Mouse (Mus musculus): ENCODE data around the gene Ccdc183.

The Ccdc183 gene

DNA sequence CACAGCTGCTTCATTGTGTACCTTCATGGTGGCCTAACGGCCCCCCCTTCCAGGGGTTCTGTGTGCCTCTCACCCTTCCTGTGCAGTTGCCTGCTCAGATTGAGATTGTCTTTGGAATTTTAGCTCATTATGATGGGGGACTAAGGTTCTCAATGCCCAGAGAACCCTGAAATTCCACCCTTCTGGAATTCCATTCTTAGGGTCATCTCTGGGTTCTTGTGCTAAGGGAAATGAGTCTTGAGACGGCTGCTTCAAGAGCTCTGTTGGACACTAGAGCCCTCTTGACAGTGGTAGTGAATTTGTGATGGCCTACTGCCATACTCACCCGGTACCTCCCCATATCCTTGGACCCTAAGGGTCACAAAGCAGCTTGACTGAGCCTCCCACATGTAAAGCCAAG lies at the start of gene Ccdc183:
Gene Ccdc183, minus strand, starts transcription at position 101 of the 400 bp plus-strand sequence.
- no peak for DNase-seq (ENCODE audit: low spot score)

DNA sequence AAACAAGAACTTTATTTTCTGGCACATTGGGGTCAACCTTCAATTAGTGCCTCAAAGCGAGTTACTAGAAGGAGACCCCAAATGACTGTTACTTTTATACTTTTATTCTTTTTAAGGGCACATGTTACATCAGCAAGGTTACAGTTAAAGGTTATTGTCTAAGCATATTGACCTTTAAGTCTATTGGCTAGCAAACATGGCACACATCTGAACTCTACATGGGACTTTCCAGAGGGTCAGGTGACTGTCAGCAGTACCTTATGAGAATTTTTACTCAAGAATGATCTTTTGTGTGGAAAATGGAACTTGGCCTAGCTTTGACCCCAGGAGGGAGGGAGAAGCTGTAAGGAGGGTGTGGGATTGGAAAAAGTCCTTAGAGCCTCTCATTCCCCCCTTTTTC lies 49.0 kb upstream of the Ccdc183 start:
- no peak for DNase-seq (ENCODE audit: low spot score)

DNA sequence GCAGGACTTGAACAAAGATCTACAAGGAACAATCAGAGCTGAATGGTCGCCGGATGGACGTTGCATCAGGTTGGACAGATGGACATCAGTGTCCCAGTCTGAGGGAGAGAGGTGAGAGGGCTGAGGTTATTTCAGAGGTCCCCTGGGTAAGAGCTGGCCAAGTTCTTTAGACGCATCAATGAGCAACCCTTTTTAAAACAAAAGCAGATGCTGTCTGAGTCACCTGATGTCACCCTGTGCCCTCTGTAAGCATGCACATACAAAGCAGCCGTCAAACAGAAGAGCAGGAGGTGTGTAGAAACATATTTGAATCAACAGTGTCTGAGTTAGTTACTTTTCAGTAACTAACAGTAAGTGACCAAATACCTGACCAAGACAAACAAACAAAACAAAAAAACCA lies 46.6 kb upstream of the Ccdc183 start:
- DNase-seq (ENCODE audit: low spot score), result no peak

DNA sequence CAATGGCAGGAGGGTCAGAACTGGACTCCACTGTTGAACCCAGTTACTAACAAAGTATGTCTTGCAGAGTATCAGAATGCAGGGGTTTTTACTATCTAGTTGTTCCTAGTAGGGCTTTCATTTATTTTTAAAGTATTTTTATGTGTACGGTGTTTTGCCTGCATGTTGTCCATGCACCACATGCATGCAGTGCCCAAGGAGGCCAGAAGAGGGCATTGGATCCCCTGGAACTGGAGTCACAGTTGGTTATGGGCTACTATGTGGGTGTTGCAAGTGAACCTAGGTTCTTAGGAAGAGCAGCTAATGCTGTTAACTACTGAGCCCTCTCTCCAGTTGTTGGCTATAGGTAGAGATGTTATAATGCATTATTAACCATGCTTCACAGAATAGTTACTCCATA lies 46.0 kb upstream of the Ccdc183 start:
- DNase-seq (ENCODE audit: low spot score), result peak; percentile 62

DNA sequence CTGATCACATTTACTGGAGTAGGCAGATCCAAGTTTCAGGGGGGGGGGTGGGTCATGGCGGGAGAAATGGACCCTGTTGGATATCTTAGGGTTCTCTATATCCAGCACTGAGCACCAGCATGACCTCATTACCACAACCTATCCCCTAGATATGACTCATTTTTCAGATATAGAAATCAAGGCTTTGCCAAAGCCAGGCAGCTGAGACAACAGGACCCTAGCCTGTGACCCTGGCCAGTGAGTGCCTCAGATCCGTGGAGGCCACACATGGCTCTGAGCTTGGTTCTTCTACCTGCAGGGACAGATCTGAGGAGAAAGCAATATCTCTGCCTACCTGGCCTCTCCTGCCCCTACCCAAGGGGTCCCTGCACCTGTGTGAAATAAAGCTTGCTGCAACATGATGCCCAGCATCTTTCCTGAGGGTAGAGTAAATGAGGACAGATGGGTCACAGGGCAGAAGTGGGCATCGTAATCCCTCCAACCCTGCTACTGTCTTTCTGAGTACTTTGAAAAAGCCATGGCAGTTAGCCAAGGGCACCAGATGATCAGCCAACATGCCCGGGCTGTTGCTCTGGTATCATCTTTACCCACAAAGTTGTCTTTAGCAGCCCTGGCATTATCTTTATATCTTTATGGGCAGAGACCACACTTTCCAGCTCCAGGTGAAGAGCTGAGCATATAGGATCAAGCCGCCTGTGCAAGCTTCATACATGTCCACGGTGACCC lies 43.9 kb upstream of the Ccdc183 start:
- no peak for DNase-seq (ENCODE audit: low spot score)

DNA sequence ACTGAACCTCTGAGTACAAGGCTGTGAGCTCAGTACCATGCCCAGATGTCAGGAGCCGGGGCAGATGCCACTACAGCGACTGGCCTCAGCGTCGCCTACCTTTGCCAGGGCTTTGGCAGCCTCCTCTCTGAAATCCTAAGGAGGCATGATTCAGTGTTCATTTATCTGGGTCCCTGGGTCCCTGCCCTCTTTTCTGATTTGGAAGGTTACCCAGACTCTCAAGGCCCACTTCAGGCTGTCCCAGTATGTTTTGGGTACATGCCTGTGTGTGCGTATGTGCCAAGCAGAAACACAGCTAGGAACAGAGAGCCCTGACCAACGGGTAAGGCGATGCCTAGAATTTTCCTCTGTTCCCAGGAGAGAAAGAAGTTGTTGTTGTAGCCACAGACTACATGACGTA lies 42.8 kb upstream of the Ccdc183 start:
- DNase-seq (ENCODE audit: low spot score), result no peak

DNA sequence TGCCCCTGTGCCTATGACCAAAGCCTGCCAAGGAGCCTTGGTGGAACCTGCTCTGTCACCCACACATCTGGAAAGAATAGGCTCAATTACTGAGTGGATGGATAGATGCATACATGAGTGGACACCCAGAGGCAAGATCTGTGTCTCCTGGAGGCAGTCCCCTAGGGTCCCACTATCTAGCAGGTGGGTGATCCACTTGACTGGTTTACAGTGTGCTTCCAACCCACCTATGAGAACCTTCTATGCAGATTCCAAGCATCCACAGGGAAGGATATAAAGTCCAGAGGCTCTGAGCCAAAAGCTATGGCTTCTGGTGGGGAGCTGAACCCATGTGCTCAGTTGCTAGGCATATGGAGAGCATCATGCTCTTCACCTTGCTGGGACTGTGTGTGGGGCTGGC lies 40.2 kb upstream of the Ccdc183 start, which contains the start of gene Lcn5:
Gene Lcn5, plus strand, starts transcription at position 301 of the 400 bp plus-strand sequence.
- no peak for DNase-seq (ENCODE audit: low spot score)

DNA sequence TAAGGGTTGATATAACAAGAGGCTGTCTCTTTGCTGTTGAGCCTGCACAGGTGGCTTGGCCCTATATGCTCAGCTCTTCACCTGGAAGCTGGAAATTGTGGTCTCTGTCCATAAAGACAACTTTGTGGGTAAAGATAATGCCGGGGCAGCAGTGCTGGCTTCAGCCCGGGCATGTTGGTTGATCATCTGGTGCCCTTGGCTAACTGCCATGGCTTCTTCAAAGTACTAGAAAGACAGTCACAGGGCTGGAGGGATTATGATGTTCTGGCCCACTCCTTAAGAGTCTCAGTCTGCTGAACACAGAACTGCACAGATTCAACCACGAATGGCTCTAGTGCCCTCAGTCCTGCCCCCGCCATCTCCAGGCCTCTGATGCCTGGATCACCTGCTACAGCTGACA lies 39.8 kb upstream of the Ccdc183 start:
- DNase-seq (ENCODE audit: low spot score), result no peak

DNA sequence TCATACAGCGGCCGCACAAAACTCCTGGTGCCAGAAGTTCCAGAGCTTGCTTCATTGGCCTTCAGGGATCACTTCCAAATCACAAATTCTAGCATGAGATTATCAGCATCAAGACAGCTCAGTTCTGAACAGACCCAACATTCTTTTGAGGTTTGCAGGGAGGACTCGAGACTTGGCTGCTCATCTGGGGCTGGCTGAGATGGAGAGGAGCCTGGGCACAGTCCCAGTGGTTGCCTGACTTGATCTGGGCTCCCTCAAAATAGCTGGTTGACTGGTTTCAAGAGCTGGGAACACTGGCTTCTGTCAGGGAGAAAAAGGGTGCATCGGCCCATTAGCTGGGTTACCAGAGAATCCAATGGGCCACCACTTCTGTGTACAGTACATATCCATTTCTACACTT lies 39.2 kb upstream of the Ccdc183 start:
- no peak for DNase-seq (ENCODE audit: low spot score)

DNA sequence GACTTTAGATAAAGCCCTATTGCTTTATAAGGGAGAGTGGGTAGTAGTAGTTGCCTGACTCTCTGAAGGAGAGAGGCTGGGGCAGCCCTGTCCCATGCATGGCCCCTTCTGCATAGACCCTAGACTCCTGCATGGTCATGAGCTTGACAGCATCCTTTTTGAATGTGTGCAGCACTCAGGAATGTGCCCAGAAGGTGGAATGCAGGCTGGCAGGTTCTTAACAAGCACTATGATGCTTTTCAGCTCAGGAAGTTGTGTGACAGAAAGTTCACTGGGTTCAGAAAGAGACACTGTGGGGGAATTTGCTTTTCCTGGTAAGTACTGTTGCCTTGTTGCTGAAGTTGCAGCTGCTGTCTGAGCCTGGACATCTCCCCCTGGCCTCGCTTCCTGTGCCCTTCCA lies 37.0 kb upstream of the Ccdc183 start:
- DNase-seq (ENCODE audit: low spot score), result peak; percentile 8

DNA sequence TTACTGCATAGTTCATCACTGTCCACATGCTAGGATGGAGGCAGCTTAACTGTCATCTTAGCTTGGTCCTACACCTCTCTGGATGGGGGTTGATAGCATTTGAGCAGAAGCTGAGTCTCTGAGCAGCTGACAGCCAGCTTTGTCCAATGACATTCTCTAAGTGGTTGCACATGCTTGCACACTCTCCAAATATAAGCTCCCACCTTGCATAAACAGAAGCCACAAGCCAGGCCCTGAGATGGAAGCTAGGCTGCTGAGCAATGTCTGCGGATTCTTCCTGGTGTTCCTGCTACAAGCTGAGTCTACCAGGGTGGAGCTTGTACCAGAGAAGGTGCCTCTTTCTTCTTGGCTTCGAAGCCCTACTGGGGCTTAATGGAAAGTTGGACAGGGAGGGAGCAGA lies 35.4 kb upstream of the Ccdc183 start, which contains the start of gene Lcn8:
Gene Lcn8, plus strand, starts transcription at position 219 of the 400 bp plus-strand sequence.
- no peak for DNase-seq (ENCODE audit: low spot score)

DNA sequence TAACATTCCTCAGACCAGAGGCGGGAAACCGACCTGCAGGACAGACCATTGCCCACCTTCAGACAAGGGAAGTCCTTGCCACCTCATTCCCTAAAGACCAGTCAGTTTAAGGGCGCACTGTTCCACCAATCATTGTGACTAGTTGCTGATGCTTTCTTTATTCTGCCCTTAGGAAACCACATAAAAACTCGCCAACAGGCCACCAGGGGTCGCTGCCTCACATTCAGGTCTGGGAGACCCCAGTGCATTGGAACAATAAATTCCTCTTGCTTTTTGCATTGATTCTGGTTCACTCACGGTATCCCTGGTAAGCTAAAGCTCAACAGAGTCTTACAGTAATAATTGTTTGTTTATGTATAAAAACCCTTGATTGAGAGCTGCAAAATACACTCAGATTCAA lies 22.4 kb upstream of the Ccdc183 start:
- peak; percentile 68 for DNase-seq (ENCODE audit: low spot score)

DNA sequence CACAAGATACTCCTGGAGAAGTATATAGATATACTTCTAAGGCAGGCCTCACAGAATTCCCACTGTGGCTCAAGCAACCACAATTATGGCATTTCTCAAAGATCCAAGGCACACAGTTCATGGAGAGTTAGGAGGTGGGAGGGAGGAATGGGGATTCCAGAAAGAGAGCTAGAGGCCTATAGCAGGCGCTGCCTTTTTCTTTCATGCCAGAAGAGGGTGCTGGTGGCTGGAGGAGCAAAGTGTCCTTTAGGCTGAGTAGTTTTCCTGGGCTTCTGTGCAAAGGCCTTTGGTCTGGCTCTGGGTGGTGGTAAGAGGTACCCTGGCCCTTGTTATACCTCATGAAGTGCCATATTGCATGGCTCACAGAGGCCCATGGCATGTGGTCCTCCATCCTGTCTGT lies 16.6 kb upstream of the Ccdc183 start:
- no peak for DNase-seq (ENCODE audit: low spot score)

DNA sequence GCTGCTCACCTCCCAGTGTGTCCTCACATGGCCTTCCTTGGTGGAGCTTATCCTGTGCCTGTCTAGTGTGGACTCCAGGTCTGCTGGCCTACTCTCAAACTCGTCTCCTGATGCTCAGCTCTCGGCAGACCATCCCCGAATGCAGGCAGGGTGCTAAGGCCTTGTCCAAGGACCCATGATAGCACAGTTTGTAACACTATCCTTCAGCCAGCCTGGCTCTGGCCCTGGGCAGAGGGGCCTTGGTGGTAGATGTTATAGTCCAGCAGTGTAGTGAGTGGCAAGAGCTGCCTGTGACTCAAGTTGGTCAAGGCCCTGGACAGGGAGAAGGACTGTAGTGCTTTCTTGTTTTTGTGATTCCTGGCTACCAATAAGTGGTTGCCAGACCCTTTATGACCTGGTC lies 16.1 kb upstream of the Ccdc183 start:
- no peak for DNase-seq (ENCODE audit: low spot score)

DNA sequence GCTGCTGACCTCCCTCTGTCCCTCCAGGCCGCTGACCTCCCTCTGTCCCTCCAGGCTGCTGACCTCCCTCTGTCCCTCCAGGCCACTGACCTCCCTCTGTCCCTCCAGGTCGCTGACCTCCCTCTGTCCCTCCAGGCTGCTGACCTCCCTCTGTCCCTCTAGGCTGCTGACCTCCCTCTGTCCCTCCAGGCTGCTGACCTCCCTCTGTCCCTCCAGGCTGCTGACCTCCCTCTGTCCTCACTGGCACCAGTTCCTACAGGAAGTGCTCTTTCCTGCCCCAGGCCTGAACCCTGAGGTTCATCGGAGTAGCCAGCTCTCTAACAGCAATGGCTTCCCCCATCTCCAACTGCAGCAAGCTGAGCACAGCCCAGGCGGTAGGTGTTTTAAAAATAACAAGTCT lies 11.3 kb upstream of the Ccdc183 start:
- peak; percentile 47 for DNase-seq (ENCODE audit: low spot score)

DNA sequence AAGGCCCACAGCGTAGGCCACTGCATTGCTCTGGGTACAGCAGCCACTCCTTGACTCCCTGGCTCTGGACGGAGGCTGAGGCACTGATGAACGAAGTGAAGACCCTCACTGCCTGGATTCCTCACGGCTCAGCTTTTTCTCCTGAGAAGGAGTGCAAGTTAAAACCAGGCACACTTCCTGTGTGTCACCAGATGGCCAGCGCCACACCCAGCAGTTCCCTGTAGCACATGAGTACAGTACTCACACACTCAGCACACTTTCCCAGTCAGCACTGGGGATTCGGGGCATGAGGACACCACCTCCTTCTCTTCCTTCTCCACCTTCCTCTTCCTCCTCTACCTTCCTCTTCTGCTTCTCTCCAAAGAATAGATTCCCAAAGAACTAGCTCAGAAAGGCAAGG lies 10.3 kb upstream of the Ccdc183 start, which contains the start of gene Fcna:
Gene Fcna, minus strand, starts transcription at position 220 of the 400 bp plus-strand sequence.
- DNase-seq (ENCODE audit: low spot score), result no peak

DNA sequence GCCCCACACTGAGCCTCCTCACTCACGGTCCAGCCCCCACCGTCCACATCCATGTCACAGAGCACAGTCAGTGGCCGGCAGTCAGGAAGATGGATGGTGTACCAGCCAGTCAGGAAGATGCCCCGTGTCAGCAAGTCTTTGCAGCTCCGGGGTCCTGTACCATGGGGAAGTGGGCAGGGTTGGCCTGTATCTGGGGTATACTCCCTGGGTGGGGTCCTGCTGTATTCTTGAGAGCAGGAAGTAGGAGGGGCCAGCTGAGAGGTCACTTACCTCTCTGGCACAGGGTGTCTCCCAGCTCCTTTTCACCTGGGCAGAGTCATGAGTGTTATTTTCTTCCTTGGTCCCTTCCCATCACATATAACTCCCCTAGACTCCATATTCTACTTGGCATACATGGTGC lies 8.5 kb upstream of the Ccdc183 start:
- DNase-seq (ENCODE audit: low spot score), result no peak

DNA sequence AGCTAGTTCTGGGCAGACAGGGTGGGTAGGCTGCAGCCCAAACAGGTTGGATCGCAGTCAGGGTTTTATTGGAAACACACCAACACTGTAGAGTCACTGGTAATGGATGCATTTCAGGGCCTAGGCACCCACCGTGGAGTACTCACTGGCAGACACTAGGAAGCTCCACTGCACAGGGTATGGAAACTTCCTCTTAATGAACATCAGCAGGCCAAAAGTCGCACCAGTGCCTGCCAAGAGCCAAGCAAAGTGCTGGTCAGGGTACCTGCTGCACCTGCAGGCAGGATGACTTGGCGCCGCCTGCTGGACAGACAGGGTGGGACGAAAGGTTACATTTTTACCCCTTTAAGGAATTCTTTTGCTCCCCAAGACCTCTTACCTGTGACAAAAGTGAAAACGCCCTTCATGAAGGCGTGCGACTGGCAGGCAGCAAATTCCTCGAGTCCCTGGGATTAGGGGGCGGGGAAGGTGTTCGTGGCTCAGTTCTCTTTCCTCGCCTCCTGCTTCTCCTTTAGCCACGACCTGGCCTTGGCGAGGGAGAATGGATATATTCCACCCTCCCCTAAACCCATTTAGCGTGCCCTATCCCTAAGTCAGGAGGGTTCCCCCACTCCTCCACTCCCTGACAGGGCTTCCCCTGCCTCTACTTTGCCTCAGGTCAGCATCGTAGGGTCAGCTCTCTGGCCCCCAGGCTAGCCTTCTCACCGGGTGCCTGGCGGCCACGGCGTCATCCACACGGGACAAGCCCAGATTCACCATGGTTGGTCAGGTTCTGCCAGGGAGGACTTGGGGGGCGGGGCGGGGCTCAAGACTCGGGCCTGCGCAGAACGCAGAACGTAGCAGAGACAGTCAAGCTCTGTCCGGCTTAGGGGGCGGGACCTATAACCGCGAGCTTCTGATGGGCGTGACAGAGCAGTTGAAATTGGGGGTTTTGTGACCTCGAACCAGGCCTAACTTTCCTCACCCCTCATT lies 4.0 kb upstream of the Ccdc183 start, which contains the start of gene Tmem141:
Gene Tmem141, minus strand, starts transcription at position 777 of the 972 bp plus-strand sequence.
- peak; percentile 88 for DNase-seq (ENCODE audit: low spot score)

DNA sequence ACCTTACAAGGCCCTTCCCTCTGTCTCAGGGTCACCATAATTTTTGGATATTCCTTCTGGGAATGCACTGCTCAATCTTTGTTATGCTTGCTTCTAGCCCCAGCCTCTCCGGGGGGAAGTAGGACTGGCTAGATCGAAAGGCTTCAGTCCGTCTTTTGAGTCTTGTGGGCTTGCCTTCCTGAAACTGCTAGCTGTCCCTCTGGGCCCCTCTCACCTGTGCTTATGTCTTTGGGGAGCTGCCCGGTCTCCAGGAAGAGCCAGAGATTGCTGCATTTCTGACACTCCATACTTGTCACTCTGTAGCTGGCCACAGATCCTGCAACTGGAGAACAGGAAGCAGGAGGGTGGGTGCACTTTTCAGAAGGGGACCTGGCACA lies 3.4 kb upstream of the Ccdc183 start:
- DNase-seq (ENCODE audit: low spot score), result no peak

DNA sequence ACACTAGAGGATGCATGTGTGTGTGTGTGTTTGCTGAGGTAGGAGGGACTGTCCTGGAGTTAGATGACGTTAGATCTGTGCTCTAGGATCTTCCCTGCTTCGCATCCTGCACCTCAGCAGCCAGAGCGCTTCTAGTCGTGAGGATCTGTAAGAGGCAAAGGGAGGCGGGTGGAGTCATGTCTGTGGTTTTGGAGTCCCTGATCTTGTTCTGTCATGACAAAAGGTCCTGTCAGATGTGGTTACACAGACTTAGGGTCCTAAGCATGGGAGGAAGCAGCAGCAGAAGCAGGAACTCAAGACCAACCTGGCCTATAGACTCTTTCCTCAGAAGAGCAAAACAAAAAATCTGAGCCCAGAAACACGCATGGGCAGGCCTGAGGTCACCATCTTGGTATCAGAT lies 2.9 kb upstream of the Ccdc183 start:
- no peak for DNase-seq (ENCODE audit: low spot score)

DNA sequence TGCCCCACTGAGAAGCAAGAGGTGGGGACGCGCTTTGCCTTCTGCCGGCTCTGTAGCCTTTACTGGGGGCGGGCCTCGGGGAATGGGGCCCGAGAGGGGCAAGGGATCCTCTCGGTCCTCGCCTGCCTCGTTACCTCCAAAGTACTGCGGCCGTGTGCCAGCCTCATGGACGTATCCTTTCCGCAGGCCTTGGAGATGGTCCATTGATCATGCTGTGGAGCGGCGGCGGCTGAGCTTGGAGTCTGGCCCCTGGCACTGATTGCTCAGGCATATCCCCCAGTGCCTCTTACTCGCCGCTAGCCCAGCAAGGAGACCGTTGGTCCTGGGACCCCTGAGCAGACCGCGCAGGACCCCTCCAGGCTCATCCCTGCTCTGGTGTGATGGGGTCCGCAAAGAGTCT lies 1.1 kb downstream of the Ccdc183 start:
- DNase-seq (ENCODE audit: low spot score), result no peak

DNA sequence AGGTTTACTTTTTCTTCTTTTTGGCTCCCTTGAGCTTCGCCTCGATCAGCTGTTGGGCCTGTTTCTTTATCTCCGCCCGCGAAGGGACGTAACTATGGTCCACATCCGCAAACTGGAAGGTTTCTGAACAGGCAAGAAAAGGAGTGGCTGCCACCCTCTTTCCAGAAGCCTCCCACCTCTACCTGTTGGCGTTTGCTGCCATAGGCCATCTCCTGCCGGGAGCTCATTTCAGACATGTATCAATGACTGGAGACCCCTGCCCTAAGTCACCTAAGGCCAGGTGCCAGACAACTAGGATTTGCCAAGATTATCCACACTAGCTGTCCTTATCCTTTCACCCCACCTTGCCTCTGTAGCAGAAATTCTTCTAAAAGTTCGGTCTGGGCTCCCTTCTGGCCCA lies 8.8 kb downstream of the Ccdc183 start:
- no peak for DNase-seq (ENCODE audit: low spot score)

All from embryo, embryonic 10 days (tissue).